Mouse (Mus musculus) C2C12 (cell line): Measurements from ENCODE around the gene Arid4a. TPM values are rescaled to one million over a fixed set of nuclear protein-coding genes. Genes with fewer than 3 reads are reported as not detected.

Source experiments
- H3K27me3 ChIP-seq: one replicate; pipeline ENCODE4 v1.6.1; 2011; ENCODE audit not compliant: control insufficient read depth, insufficient read depth, insufficient read length
- H3K36me3 ChIP-seq: one replicate; pipeline ENCODE4 v1.6.1; 2011; ENCODE audit not compliant: control insufficient read depth, insufficient read depth
- H3K4me3 ChIP-seq: one replicate; pipeline ENCODE4 v1.5.1; 2011; ENCODE audit warnings: mild to moderate bottlenecking, control low read depth; ENCODE audit not compliant: poor library complexity, insufficient read depth, severe bottlenecking
- H3K79me2 ChIP-seq: one replicate; pipeline ENCODE4 v1.6.1; 2011; ENCODE audit not compliant: control insufficient read depth, insufficient read depth
- H3K79me3 ChIP-seq: one replicate; pipeline ENCODE4 v1.6.1; 2011; ENCODE audit warnings: low read depth, control low read depth
- H3ac ChIP-seq: one replicate; pipeline ENCODE3; 2011; ENCODE audit warnings: low read depth; ENCODE audit not compliant: control insufficient read depth, insufficient read length
- CEBPB ChIP-seq: IDR thresholded peaks from one replicate; pipeline ENCODE4 v1.6.1; 2011; ENCODE audit warnings: low read depth, mild to moderate bottlenecking, control low read depth, moderate library complexity
- CTCF ChIP-seq: IDR thresholded peaks from one replicate; pipeline ENCODE4 v1.5.1; 2011; ENCODE audit not compliant: control insufficient read depth, insufficient read depth, insufficient read length
- FOSL1 ChIP-seq: IDR thresholded peaks from one replicate; pipeline ENCODE4 v1.8.0; 2011; ENCODE audit warnings: mild to moderate bottlenecking, low read length; ENCODE audit not compliant: poor library complexity, insufficient read depth, severe bottlenecking
- MAX ChIP-seq: IDR thresholded peaks from one replicate; pipeline ENCODE4 v1.6.1; 2011; ENCODE audit warnings: mild to moderate bottlenecking, control low read depth
- MYOD1 ChIP-seq: IDR thresholded peaks from one replicate; pipeline ENCODE4 v1.6.1; 2011; ENCODE audit warnings: low read depth; ENCODE audit not compliant: control insufficient read depth, insufficient read length
- MYOG ChIP-seq: IDR thresholded peaks from one replicate; pipeline ENCODE4 v1.6.1; 2011; ENCODE audit not compliant: control insufficient read depth, insufficient read length; ENCODE audit errors: extremely low read depth
- USF1 ChIP-seq: IDR thresholded peaks from one replicate; pipeline ENCODE4 v1.6.1; 2011; ENCODE audit warnings: low read depth, mild to moderate bottlenecking, control low read depth, moderate library complexity
- polyA plus RNA-seq: library from polyadenylated mRNA; unstranded; fragments of >200 nt; fragmentation: generic; extraction: Trizol; gene quantifications from one replicate; pipeline ENCODE4 v1.2.1, GENCODE M21; 2012; ENCODE audit warnings: missing spikeins

Arid4a gene
- polyA plus RNA-seq, 1 experiment = 2.0 TPM

DNA sequence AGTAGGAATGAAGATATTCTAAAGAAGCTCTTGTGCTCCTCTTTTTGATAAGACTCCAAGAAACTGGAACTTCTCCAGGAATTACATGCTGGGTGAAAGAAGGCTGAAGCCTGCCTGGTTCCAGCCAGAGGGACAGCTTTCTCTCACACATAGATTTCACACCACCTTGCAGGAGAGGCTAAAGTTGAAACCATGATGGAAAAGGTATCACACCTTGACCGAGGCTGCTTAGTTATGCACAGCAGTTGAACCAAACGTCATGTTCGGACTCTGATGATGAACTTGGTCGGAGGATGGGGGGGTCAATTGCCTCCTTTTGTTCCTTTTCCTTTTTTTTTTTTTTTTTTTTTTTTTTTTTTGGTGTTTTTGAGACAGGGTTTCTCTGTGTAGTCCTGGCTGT, 42.0 kb upstream of the Arid4a start:
- peaks cover 39% of the 10 kb centered on the region for H3K79me3 ChIP-seq
- TF ChIP-seq CEBPB (no peak), MYOG (no peak), CTCF (no peak), USF1 (no peak), MYOD1 (no peak), FOSL1 (no peak), MAX (no peak)
- no peak overlapping the region for H3K4me3 ChIP-seq
- H3K27me3 ChIP-seq = no peaks in the 10 kb centered on the region
- H3ac ChIP-seq = no peak overlapping the region
- H3K36me3 ChIP-seq = peaks cover 8% of the 10 kb centered on the region
- H3K79me2 ChIP-seq = peaks cover 45% of the 10 kb centered on the region

DNA sequence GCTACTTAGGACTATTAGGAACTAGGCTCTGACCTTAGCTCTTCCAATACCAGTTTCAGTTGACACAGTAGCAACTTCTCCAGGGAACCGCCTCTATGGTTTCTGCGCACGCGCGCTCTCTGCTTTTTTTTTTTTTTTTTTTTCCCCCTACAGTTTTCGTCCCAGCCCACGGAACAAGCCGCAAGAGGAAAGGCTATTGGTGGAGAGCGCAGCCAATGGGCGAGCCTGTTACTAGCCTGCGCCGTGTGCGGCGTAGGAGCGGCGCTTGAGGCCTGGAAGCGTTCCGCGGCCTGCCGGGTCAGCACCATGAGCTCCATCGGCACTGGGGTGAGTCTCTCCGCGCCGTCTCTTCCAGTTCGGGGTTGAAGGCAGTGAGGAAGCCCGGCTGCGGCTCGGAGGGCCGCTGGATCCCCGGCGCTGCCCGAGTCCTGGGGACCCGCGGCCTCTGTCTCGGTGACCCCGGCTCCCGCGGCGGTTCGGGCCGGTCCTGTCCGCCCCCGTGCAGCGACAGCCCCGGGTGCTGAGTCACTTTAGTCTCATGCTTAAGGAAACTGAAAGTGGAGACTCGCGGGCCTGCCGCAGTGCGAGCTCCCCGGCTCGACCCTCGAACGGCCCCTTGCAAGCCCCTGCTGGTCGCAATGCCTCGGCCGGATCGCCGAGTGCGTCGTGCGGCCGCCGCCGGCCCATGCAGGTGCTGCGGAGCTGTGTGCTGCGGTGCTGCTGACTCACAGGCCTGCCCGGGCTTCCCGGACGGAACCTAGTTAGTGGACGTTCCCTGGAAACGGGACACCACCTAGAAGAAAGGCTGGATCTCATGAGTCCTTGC, 41.1 kb upstream of the Arid4a start, which contains the start of gene Psma3:
Gene Psma3 (plus strand): TSS at position 181 of the 826 bp plus-strand sequence.
- H3K79me3 ChIP-seq = peaks cover 47% of the 10 kb centered on the region
- peak within 1 kb of the TSS; percentile 84 for H3K4me3 ChIP-seq
- peaks cover 53% of the 10 kb centered on the region for H3K79me2 ChIP-seq
- peaks cover 17% of the 10 kb centered on the region for H3K36me3 ChIP-seq
- H3K27me3 ChIP-seq = no peaks in the 10 kb centered on the region
- H3ac ChIP-seq = peak within 1 kb of the TSS; percentile 99
- TF ChIP-seq MAX (peak; percentile 40), FOSL1 (no peak)

DNA sequence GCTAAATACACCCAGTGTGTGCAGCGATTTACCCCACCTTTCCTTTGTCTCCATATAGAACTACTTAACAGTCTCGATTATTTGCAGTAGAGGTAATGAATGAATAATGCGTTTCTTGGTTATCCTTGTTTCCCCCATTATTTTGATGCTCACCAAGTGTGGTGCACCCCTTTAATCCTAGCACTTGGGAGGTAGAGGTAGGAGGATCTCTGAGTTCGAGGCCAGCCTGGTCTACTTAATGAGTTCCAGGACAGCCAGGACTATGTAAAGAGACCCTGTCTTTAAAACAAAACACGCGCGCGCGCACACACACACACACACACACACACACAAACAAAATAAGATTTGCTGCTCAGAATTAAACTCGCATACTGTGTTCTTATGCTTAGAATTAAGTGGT, 40.4 kb upstream of the Arid4a start:
- Histone ChIP-seq H3ac (peak overlapping the region; percentile 99), H3K4me3 (peak overlapping the region; percentile 84), H3K79me2 (peaks cover 61% of the 10 kb centered on the region), H3K79me3 (peaks cover 54% of the 10 kb centered on the region), H3K36me3 (peaks cover 24% of the 10 kb centered on the region), H3K27me3 (no peaks in the 10 kb centered on the region)
- no peak for TF ChIP-seq MYOD1
- no peak for TF ChIP-seq MAX
- TF ChIP-seq MYOG = no peak
- no peak for TF ChIP-seq CTCF
- TF ChIP-seq USF1 = no peak
- no peak for TF ChIP-seq FOSL1
- no peak for TF ChIP-seq CEBPB

DNA sequence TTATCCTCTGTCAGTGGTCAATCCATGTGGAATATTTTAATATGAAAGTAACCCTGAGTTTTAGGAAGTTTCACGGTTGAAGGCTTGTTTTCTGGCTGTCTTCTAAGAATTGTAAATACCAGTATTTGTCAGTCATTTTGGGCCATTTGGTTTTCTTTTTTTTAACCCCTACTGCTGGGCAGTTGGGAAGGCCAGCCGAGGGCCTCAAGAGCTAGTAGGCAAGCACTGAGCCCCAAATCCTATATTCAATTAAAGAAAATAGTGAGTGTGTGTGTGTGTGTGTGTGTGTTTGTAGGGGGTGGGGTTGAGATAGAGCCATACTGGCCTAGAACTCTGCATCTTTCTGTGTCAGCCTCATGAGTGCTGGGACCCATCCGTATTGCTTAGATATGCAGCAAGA, 39.9 kb upstream of the Arid4a start:
- Histone ChIP-seq H3K4me3 (peak overlapping the region; percentile 84), H3K79me2 (peaks cover 66% of the 10 kb centered on the region), H3ac (no peak overlapping the region), H3K79me3 (peaks cover 59% of the 10 kb centered on the region), H3K36me3 (peaks cover 27% of the 10 kb centered on the region), H3K27me3 (no peaks in the 10 kb centered on the region)
- TF ChIP-seq MAX (no peak), CTCF (no peak), MYOG (no peak), CEBPB (no peak), USF1 (no peak), MYOD1 (no peak), FOSL1 (no peak)

DNA sequence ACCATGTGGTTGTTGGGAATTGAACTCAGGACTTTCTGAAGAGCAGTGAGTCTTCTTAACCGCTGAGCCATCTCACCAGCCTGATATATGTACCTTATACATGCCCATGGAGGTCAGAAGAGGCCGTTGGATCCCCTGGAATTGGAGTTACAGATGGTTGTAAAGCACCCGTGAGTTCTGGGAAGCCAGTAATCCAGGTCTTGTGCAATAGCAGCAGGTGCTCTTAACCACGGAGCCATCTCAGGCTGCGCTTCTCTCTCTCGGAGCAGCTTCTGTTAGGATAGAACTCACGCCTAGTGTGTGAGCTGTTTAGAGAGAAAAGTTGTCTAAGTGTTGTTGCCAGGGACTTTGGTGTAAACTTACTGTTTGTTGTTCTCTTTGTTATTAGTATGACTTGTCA, 37.4 kb upstream of the Arid4a start:
- Histone ChIP-seq H3ac (no peak overlapping the region), H3K79me3 (peaks cover 79% of the 10 kb centered on the region), H3K4me3 (no peak overlapping the region), H3K79me2 (peaks cover 90% of the 10 kb centered on the region), H3K27me3 (no peaks in the 10 kb centered on the region), H3K36me3 (peaks cover 49% of the 10 kb centered on the region)
- TF ChIP-seq CEBPB (peak; percentile 64), FOSL1 (no peak)

DNA sequence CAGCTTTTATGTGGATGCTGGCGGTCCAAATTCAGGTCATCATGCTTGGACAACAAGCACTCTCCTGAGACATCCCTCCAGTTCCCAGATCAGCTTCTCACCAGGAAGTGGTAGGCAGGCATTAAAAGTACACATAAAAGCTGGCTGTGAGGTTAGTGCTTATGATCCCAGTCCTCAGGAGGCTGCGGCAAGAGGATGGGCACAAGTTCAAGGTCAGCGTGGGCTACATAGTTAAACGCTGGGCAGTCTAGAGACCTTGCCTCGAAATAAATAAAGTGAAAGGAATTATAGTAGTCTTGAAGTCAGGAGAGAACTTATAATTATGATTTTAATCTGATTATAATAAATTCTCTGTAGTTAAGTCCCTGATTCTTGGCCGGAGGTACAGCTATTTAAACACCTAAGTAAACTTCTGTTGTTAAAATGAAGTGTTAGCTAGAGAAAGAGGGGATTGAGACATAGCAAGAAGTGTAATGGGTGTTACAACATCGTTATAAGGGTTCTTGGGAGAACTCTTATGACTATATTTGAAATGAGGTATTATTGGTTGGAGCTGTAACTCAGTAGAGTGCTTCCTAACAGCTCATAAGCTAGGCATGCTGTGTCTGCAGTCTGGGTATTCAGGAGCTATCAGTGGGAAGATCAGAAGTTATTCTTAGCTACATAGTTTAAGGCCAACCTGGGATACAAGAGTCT, 30.8 kb upstream of the Arid4a start:
- Histone ChIP-seq H3K79me3 (peaks cover 49% of the 10 kb centered on the region), H3K36me3 (peaks cover 93% of the 10 kb centered on the region), H3K4me3 (no peak overlapping the region), H3K79me2 (peaks cover 53% of the 10 kb centered on the region), H3K27me3 (no peaks in the 10 kb centered on the region), H3ac (no peak overlapping the region)
- no peak for TF ChIP-seq CEBPB
- TF ChIP-seq USF1 = no peak
- no peak for TF ChIP-seq MYOG
- TF ChIP-seq MAX = no peak
- no peak for TF ChIP-seq MYOD1
- no peak for TF ChIP-seq FOSL1
